Mouse (Mus musculus) heart, postnatal 0 days (tissue): ENCODE data around the gene Znrf2.

Experiments
- CTCF ChIP-seq: IDR thresholded peaks from 2 replicates; pipeline ENCODE4 v1.5.1; 2016; ENCODE audit warnings: antibody characterized with exemption, control low read depth, low read depth
- EP300 ChIP-seq: IDR thresholded peaks from 2 replicates; pipeline ENCODE4 v1.6.1; 2016; ENCODE audit warnings: antibody characterized with exemption, low read depth

- TF ChIP-seq CTCF (no peak), EP300 (no peak)
These were observed 39.1 kb upstream of the Znrf2 start for GRCm38 (mm10) chr6:54777661-54778060.
